Mouse (Mus musculus): Measurements from ENCODE around the gene Lrrc4. TPM values are rescaled to one million over a fixed set of nuclear protein-coding genes. Genes with fewer than 3 reads are reported as not detected.

Gene Lrrc4
- total RNA-seq, 1 experiment from 2014 or later = not detected

- no peak for ATAC-seq (replicated peaks in 1 of 2; ENCODE audit: insufficient read depth in 1 of 2, low FRiP score in 2 of 2, low TSS enrichment in 1 of 2, low read depth in 1 of 2, poor library complexity in 2 of 2, severe bottlenecking in 2 of 2)
These were observed 208.6 kb downstream of the Lrrc4 start for GRCm38 (mm10) chr6:28622963-28623362.

GRCm38 (mm10) chr6:28622522-28622921 lies 209.0 kb downstream of the Lrrc4 start:
- no peak for ATAC-seq (replicated peaks in 1 of 2; ENCODE audit: insufficient read depth in 1 of 2, low FRiP score in 2 of 2, low TSS enrichment in 1 of 2, low read depth in 1 of 2, poor library complexity in 2 of 2, severe bottlenecking in 2 of 2)

GRCm38 (mm10) chr6:28621961-28622360 lies 209.6 kb downstream of the Lrrc4 start:
- no peak for ATAC-seq (replicated peaks in 1 of 2; ENCODE audit: insufficient read depth in 1 of 2, low FRiP score in 2 of 2, low TSS enrichment in 1 of 2, low read depth in 1 of 2, poor library complexity in 2 of 2, severe bottlenecking in 2 of 2)

GRCm38 (mm10) chr6:28621431-28621830 lies 210.1 kb downstream of the Lrrc4 start:
- no peak for ATAC-seq (replicated peaks in 1 of 2; ENCODE audit: insufficient read depth in 1 of 2, low FRiP score in 2 of 2, low TSS enrichment in 1 of 2, low read depth in 1 of 2, poor library complexity in 2 of 2, severe bottlenecking in 2 of 2)

- ATAC-seq (replicated peaks in 1 of 2; ENCODE audit: insufficient read depth in 1 of 2, low FRiP score in 2 of 2, low TSS enrichment in 1 of 2, low read depth in 1 of 2, poor library complexity in 2 of 2, severe bottlenecking in 2 of 2) = no peak
These were observed 212.8 kb downstream of the Lrrc4 start for GRCm38 (mm10) chr6:28618751-28619153.

- ATAC-seq (replicated peaks in 1 of 2; ENCODE audit: insufficient read depth in 1 of 2, low FRiP score in 2 of 2, low TSS enrichment in 1 of 2, low read depth in 1 of 2, poor library complexity in 2 of 2, severe bottlenecking in 2 of 2) = no peak
These were observed 213.2 kb downstream of the Lrrc4 start for GRCm38 (mm10) chr6:28618299-28618698.

- no peak for ATAC-seq (replicated peaks in 1 of 2; ENCODE audit: insufficient read depth in 1 of 2, low FRiP score in 2 of 2, low TSS enrichment in 1 of 2, low read depth in 1 of 2, poor library complexity in 2 of 2, severe bottlenecking in 2 of 2)
These were observed 215.6 kb downstream of the Lrrc4 start for GRCm38 (mm10) chr6:28615966-28616365.

GRCm38 (mm10) chr6:28615408-28615807 lies 216.1 kb downstream of the Lrrc4 start:
- no peak for ATAC-seq (replicated peaks in 1 of 2; ENCODE audit: insufficient read depth in 1 of 2, low FRiP score in 2 of 2, low TSS enrichment in 1 of 2, low read depth in 1 of 2, poor library complexity in 2 of 2, severe bottlenecking in 2 of 2)

- no peak for ATAC-seq (replicated peaks in 1 of 2; ENCODE audit: insufficient read depth in 1 of 2, low FRiP score in 2 of 2, low TSS enrichment in 1 of 2, low read depth in 1 of 2, poor library complexity in 2 of 2, severe bottlenecking in 2 of 2)
These were observed 216.7 kb downstream of the Lrrc4 start for GRCm38 (mm10) chr6:28614856-28615255.

GRCm38 (mm10) chr6:28613441-28613840 lies 218.1 kb downstream of the Lrrc4 start:
- 0 out of 4 replicates have a peak, but pooled peaks of 1 of the 2 experiments have one; percentile 17 for ATAC-seq (replicated peaks in 1 of 2; ENCODE audit: insufficient read depth in 1 of 2, low FRiP score in 2 of 2, low TSS enrichment in 1 of 2, low read depth in 1 of 2, poor library complexity in 2 of 2, severe bottlenecking in 2 of 2)

Other genes with a start within 250 kb of the Lrrc4 start
- not detected in 2 replicates for gene Lep, start 228.5 kb upstream of the Lrrc4 start, total RNA-seq (2017)

Data from hematopoietic stem cell, adult 5-6 weeks (primary cell).